Mouse (Mus musculus): ENCODE data around the gene Chst7.

DNA sequence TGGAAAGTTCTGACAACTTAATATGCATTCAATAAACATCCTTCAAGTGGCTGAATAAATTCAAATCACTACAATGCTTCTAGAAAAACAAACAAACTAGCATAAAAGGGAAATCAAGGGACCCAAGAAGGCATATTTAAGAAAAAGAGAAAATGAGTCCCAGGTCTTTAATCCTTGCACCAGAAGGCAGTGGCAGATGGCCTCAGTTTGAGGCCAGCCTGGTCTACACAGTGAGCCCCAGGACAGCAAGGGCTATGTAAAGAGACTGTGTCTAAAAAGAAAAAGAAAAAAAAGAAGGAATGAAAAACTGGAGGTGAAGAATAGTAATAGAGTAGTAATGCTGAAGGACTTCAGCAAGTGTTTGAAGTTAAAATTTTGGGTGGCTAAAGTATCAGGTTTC lies 69.6 kb downstream of the Chst7 start:
- TF ChIP-seq POLR2A (IDR thresholded peaks at IDR 0.05; ENCODE audit: insufficient read length, low read depth): no peak
- no peak for TF ChIP-seq CEBPB (IDR thresholded peaks at IDR 0.05; ENCODE audit: insufficient read depth, poor library complexity, severe bottlenecking)
- TF ChIP-seq REST (IDR thresholded peaks at IDR 0.05; ENCODE audit: insufficient read depth, insufficient read length): no peak
- no peak for TF ChIP-seq MAX (IDR thresholded peaks at IDR 0.05; ENCODE audit: low read depth)
- no peak for TF ChIP-seq TCF12 (IDR thresholded peaks at IDR 0.05; ENCODE audit: insufficient read depth, poor library complexity, severe bottlenecking)
- no peak for TF ChIP-seq MYOD1 (IDR thresholded peaks at IDR 0.05; ENCODE audit: control insufficient read depth in 1 of 3, insufficient read length in 2 of 3, low read depth in 2 of 3)
- no peak for TF ChIP-seq MYOG (IDR thresholded peaks at IDR 0.05; ENCODE audit: control insufficient read depth in 1 of 3, insufficient read depth in 1 of 3, insufficient read length in 2 of 3, low read depth in 2 of 3)

Measured in myocyte (in vitro differentiated cells).